Mouse (Mus musculus) hindbrain, embryonic 16.5 days (tissue): Measurements from ENCODE around the gene Nuak1. TPM values are rescaled to one million over a fixed set of nuclear protein-coding genes. Genes with fewer than 3 reads are reported as not detected.
A peak's percentile ranks its signal among the peaks of the same experiment; 100 is the strongest.

Experiments
- ATAC-seq: fragments of 200-750 bp; cut with Nextera tagmentation; 2 replicates; pipeline ENCODE4 v1.8.0; 2017; ENCODE audit warnings: moderate TSS enrichment, moderate library complexity
- H3K27ac ChIP-seq: fragments of 300-500 bp; sonication (generic); 2 replicates; pipeline ENCODE4 v1.5.1; 2014; ENCODE audit warnings: low read depth, mild to moderate bottlenecking, control low read depth, low read length, moderate library complexity
- H3K27me3 ChIP-seq: fragments of 300-500 bp; sonication (generic); replicated peaks from 2 replicates; pipeline ENCODE4 v1.6.1; 2014; ENCODE audit warnings: low read length; ENCODE audit not compliant: control insufficient read depth, insufficient read depth
- H3K36me3 ChIP-seq: fragments of 300-500 bp; sonication (generic); 2 replicates; pipeline ENCODE4 v1.6.1; 2014; ENCODE audit warnings: mild to moderate bottlenecking, low read length, moderate library complexity, mixed read lengths; ENCODE audit not compliant: control insufficient read depth, insufficient read depth
- H3K4me1 ChIP-seq: fragments of 300-500 bp; sonication (generic); 2 replicates; pipeline ENCODE4 v1.6.1; 2014; ENCODE audit warnings: low read depth, low read length; ENCODE audit not compliant: control insufficient read depth, insufficient read depth
- H3K4me2 ChIP-seq: fragments of 300-500 bp; sonication (generic); 2 replicates; pipeline ENCODE4 v1.6.1; 2014; ENCODE audit warnings: mild to moderate bottlenecking, low read length, control low read depth, moderate library complexity
- H3K4me3 ChIP-seq: fragments of 300-500 bp; sonication (generic); 2 replicates; pipeline ENCODE4 v1.5.1; 2014; ENCODE audit warnings: mild to moderate bottlenecking, low read length, control low read depth, moderate library complexity
- H3K9ac ChIP-seq: fragments of 300-500 bp; sonication (generic); 2 replicates; pipeline ENCODE4 v1.6.1; 2014; ENCODE audit warnings: low read depth, mild to moderate bottlenecking, control low read depth, low read length, moderate library complexity
- H3K9me3 ChIP-seq: fragments of 300-500 bp; sonication (generic); 2 replicates; pipeline ENCODE4 v1.6.1; 2014; ENCODE audit warnings: mild to moderate bottlenecking, low read length, moderate library complexity; ENCODE audit not compliant: control insufficient read depth
- WGBS: fragments of 180-500 bp; shearing (Covaris S2); extraction: QIAGEN DNeasy Blood & Tissue Kit; methylation state at CpG from one replicate; pipeline ENCODE4 v1.1.7; 2014; 5-methylcytosine and 5-hydroxymethylcytosine counted together
- polyA plus RNA-seq: library from polyadenylated mRNA; unstranded; fragments of >200 nt; fragmentation: Nextera tagmentation; extraction: Ambion mirVana; gene quantifications from 2 replicates; pipeline ENCODE4 v1.2.1, GENCODE M21; 2015

Gene Nuak1
- polyA plus RNA-seq, 1 experiment from 2014 or later, result 4.7 TPM

DNA sequence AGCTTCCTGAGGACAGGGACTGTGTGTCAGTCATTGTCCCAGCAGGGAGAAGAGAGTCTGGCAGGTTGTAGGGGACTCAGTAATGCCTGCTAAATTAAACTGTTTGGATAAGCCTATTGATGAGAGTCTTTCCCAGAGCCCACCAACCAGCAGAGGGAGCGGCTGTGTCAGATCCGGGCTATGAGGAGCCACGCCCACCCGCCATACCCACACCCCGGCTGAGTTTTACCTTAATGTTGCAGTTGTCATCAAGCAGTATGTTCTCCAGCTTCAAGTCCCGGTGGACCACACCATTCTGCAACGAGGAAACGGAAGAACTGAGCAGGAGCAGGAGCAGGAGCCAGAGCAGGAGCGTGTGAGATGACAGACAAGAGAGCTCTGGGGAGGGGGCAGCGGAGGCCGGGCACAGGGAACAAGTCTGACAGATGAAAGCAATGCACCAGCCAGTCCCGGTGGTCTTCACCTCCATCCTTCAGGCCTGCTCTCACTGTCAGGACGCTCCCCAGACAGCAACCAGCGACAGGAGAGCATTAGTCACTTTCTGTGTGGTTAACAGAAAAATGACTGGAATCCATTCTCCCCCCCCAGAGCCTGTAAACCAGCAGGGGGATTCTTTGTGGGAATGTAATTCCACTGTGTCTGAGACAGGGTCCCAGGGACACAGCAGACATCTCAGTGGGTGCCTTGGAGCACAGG is 48.2 kb downstream of the Nuak1 start:
- H3K9me3 ChIP-seq, result no peaks in the 10 kb centered on the region
- peak overlapping the region; percentile 40 for H3K4me2 ChIP-seq
- peak overlapping the region; percentile 42; the same call in 1 of the 2 replicates for H3K27ac ChIP-seq
- H3K27me3 ChIP-seq, result no peaks in the 10 kb centered on the region
- H3K4me1 ChIP-seq, result peaks cover 47% of the 10 kb centered on the region
- no peaks in the 10 kb centered on the region for H3K36me3 ChIP-seq
- 21% methylated on average over 14 of the region's 14 CpGs for WGBS
- ATAC-seq, result no peak
- H3K9ac ChIP-seq, result 0 out of 2 replicates have a peak overlapping the region, but pooled peaks have one; percentile 14
- no peak overlapping the region for H3K4me3 ChIP-seq

DNA sequence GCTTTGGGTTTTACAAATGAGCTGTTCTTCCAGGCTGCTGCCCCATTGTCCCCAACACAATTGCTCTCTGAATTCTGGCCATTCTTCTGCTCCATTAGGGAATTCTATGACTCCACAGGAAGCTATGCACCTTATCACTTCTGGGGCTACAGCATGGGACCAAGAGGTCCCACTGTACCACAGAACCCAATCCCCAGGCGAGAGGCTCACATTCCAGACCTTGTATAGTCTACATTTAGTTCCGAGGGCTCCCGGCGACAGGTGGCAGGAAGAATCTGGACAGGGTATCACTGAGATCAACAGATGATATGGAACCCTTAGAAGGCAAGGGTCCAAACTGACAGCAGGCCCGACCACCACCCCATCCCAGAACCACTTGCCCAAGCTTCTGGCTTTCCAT is 50.7 kb downstream of the Nuak1 start:
- no peaks in the 10 kb centered on the region for H3K9me3 ChIP-seq
- H3K4me1 ChIP-seq, result peaks cover 44% of the 10 kb centered on the region
- H3K4me2 ChIP-seq, result no peak overlapping the region
- H3K4me3 ChIP-seq, result no peak overlapping the region
- no peak overlapping the region for H3K9ac ChIP-seq
- no peak overlapping the region for H3K27ac ChIP-seq
- 42% methylated on average over 5 of the region's 5 CpGs for WGBS
- H3K36me3 ChIP-seq, result no peaks in the 10 kb centered on the region
- ATAC-seq, result no peak
- H3K27me3 ChIP-seq, result no peaks in the 10 kb centered on the region

DNA sequence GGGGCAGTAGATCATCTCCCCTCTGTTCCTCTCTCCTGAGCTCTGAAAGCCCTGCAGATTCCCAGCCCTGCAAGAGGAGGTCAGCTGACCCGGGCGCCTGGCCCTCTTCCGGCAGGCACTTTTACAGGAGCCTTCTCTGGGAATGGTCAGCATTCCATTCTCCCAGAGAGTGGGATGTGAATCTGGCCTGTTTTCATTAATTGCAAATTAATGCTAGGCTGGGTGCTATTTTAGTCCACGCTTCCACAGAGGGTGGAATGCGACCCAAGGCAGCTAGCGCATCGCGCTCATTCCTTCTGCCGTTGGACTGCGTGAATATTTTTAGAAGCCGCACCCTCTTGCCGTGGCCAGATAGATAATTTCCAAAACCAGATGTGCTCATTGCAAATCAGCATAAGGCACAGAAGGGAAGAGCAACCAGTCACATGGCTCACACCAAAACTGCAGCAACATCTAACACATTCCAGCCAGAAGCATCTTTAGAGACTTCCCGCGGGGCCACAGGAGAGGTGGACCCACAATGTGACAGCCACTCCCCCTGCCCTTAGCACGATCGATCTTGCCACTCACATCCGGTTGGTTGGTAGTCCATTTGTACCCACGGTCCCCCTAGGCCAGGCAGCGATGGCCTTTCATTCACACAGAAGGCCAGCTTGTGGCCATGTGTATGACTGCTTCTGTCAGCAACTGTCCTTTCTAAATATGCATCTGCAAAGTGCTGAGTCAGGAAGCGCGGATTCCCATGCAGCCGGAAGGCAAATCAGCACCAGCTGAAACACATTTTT is 51.8 kb downstream of the Nuak1 start:
- Histone ChIP-seq H3K4me2 (0 out of 2 replicates have a peak overlapping the region, but pooled peaks have one; percentile 0), H3K9ac (peak overlapping the region; percentile 18; the same call in 1 of the 2 replicates), H3K27me3 (no peaks in the 10 kb centered on the region), H3K27ac (peak overlapping the region; percentile 19), H3K36me3 (no peaks in the 10 kb centered on the region), H3K4me1 (peaks cover 35% of the 10 kb centered on the region), H3K4me3 (no peak overlapping the region), H3K9me3 (no peaks in the 10 kb centered on the region)
- ATAC-seq, result 0 out of 2 replicates have a peak, but pooled peaks have one; percentile 5
- 34% methylated on average over 22 of the region's 22 CpGs for WGBS

DNA sequence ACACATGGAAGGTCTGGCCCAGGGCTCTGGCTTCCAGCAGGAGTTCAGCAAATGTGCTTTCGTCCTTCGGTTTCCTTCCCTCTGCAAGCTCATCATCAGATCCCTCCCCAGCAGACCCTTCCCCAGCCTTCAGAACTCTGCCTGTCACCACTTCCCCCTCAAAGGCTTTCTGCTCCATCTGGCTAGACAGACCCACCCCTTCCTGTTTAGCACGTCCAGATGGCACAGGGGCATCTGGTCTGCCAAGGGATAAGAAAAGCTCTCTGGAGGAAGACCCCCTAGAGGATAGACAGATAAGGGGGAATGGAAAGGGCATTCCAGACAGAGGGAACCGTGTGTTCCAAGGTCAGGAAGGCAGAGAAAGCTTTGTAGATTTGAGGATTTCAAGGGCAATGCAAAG is 53.1 kb downstream of the Nuak1 start:
- no peaks in the 10 kb centered on the region for H3K9me3 ChIP-seq

DNA sequence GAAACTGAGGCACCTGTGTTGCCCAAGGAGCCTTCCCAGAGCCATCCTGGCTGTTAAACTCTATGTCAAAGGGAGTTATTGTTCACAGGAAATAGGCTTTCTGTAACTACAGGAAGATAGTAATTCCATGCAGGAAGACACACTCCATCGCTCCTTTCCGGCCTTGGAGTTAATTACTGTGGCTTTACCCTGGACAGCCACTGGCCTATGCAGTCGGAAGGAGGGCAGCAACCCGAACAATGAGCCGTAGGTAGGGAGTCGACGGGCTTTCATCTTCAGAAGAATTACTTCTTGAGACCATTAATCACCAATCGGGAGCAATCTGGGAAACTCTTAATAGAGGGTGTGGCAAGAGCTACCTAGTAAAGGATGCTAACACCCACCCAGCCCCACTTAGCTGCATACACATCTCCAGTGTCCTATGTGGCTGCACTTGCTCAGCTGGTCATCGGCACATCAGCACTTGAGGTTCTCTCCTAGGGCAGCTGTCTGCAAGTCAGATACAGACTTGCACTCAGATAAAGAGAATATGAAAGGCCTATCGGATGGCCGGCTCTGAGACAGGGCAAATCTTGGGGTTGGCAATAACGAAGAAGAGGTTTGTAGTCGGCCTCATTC is 53.7 kb downstream of the Nuak1 start:
- no peak overlapping the region for H3K4me2 ChIP-seq
- WGBS, result 56% methylated on average over 13 of the region's 13 CpGs
- no peaks in the 10 kb centered on the region for H3K9me3 ChIP-seq
- H3K4me1 ChIP-seq, result peaks cover 33% of the 10 kb centered on the region
- ATAC-seq, result no peak
- H3K36me3 ChIP-seq, result no peaks in the 10 kb centered on the region
- no peak overlapping the region for H3K4me3 ChIP-seq
- H3K27ac ChIP-seq, result no peak overlapping the region
- no peak overlapping the region for H3K9ac ChIP-seq
- no peaks in the 10 kb centered on the region for H3K27me3 ChIP-seq

More for the DNA sequence above, 53.1 kb downstream of the Nuak1 start:
- Histone ChIP-seq H3K9ac (no peak overlapping the region), H3K4me3 (no peak overlapping the region), H3K4me2 (no peak overlapping the region), H3K27ac (peak overlapping the region; percentile 44; the same call in 1 of the 2 replicates), H3K27me3 (no peaks in the 10 kb centered on the region), H3K4me1 (peaks cover 38% of the 10 kb centered on the region), H3K36me3 (no peaks in the 10 kb centered on the region)
- peak; percentile 35 for ATAC-seq
- WGBS, result 36% methylated on average over 4 of the region's 4 CpGs

DNA sequence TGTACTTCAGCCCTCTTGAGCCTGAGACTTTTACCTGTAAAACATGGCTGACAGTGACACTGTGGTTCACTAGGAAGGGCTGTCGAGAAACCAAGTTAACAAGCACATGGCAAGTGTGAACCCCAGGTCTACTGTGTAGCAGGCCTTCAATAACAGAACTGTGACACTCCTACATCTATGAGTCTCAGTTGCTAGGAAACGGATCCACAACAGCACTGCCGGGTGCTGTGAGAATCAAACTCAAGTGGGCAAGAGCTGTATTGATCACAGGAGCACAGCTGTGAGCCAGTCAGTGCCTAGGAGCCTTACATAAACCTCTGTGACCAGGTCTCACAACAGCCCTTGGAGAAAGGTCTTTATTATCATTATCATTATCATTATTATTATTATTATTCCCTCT is 54.2 kb downstream of the Nuak1 start:
- no peak for ATAC-seq
- Histone ChIP-seq H3K9ac (no peak overlapping the region), H3K4me3 (no peak overlapping the region), H3K9me3 (no peaks in the 10 kb centered on the region), H3K36me3 (no peaks in the 10 kb centered on the region), H3K27me3 (no peaks in the 10 kb centered on the region), H3K4me2 (no peak overlapping the region), H3K27ac (no peak overlapping the region), H3K4me1 (peaks cover 33% of the 10 kb centered on the region)
- WGBS, result 71% methylated on average over 3 of the region's 3 CpGs

DNA sequence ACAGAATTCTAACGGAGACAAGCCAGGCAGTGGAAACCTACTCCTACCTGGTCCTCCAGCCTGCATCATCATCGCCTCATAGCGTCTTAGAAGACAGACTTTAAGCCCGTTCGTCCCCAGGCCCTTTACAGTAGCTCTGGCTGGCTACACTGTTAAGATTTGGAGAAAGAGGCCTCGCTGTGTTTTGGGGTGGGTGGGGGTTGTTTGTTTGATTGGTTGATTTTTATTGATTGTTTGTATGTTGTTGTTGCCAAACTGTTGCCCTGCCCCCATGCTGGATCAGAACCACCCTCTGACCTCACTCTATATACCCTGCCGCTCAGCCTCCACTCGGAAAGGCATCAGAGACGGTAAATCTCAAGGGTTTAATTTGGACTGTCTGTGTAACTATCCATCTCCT is 55.6 kb downstream of the Nuak1 start:
- H3K9me3 ChIP-seq, result no peaks in the 10 kb centered on the region
- H3K4me1 ChIP-seq, result peaks cover 33% of the 10 kb centered on the region
- H3K4me2 ChIP-seq, result no peak overlapping the region
- H3K4me3 ChIP-seq, result no peak overlapping the region
- no peak for ATAC-seq
- WGBS, result 75% methylated on average over 9 of the region's 9 CpGs
- no peak overlapping the region for H3K9ac ChIP-seq
- no peaks in the 10 kb centered on the region for H3K36me3 ChIP-seq
- no peaks in the 10 kb centered on the region for H3K27me3 ChIP-seq
- no peak overlapping the region for H3K27ac ChIP-seq

DNA sequence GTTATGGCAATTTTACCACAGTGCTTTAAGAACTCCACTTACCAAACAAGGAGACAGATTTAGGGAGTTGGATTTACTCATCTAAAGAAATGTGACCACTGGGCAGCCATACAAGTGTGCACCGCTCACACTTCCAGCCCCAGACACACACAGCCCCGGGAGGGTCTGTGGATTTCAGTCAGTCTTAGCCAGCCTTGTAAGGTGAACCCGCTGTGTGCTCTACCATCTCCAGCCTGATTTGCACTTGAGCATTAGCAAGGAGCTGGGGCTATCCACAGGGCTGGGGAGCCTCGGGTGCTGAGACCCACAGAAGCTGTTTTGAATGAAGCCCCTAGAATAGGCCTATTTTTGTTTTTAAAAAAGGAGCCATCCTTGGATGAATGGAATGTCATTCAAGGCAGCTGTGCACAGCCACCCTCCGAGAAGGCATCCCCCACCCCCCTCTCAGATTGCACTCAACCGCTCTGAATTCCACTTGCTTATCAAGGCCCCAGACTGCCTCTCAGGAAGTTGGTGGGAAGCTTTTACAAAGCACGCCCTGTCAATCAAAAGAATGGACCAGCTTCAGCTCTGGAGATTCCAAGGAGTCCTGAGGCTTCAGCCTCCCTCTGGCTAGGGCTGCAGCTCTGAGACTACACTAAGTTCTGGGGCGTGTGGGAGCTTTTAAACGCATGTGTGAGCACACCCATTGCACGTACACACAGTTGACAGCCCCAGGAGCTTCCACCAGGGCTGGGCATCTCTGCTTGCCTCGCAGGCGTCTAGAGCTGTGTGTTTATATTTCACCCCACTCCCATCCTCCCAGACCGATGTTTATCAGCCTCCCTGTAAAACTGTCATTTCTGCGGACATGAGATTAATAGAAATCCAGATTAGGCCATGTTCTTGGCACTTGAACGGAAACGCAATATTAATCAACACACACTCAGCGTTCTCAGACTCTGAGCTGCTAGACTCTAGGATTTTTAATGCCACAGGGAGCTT is 57.2 kb downstream of the Nuak1 start:
- Histone ChIP-seq H3K9me3 (no peaks in the 10 kb centered on the region), H3K27ac (peak overlapping the region; percentile 14; the same call in 1 of the 2 replicates), H3K9ac (no peak overlapping the region), H3K27me3 (no peaks in the 10 kb centered on the region), H3K4me2 (no peak overlapping the region), H3K4me1 (peaks cover 25% of the 10 kb centered on the region), H3K4me3 (no peak overlapping the region), H3K36me3 (no peaks in the 10 kb centered on the region)
- peak; percentile 40 for ATAC-seq
- WGBS, result 20% methylated on average over 17 of the region's 17 CpGs
